Mouse (Mus musculus) MEL-GATA-1-ER (cell line): ENCODE measurements at regions not wholly inside any gene's neighbourhood (a gene's known extent, or its start where the extent isn't known, plus 50 kb on each side); places are given as distances from the start of the nearest gene placed in this dataset.
A peak's percentile ranks its signal among the peaks of the same experiment; 100 is the strongest.

Experiments
- DNase-seq: peaks from one replicate; pipeline ENCODE4 v3.0.0-alpha.2; 2012; ENCODE audit warnings: low read depth; ENCODE audit errors: extremely low read depth

- no peak for DNase-seq
Observed at GRCm38 (mm10) chr2:74106472-74106871, 195.3 kb upstream of the Atp5g3 start.

GRCm38 (mm10) chr2:74099671-74100372, 188.7 kb upstream of the Atp5g3 start:
- DNase-seq = no peak

- DNase-seq = no peak
Observed at GRCm38 (mm10) chr2:74096809-74097208, 185.7 kb upstream of the Atp5g3 start.

- no peak for DNase-seq
Observed at GRCm38 (mm10) chr2:74093494-74093893, 182.4 kb upstream of the Atp5g3 start.

GRCm38 (mm10) chr2:74087375-74087774, 176.2 kb upstream of the Atp5g3 start:
- no peak for DNase-seq

- no peak for DNase-seq
Observed at GRCm38 (mm10) chr2:74084971-74085370, 173.8 kb upstream of the Atp5g3 start.

- no peak for DNase-seq
Observed at GRCm38 (mm10) chr2:74076774-74077173, 165.6 kb upstream of the Atp5g3 start.

- no peak for DNase-seq
Observed at GRCm38 (mm10) chr2:74075566-74075965, 164.4 kb upstream of the Atp5g3 start.

- DNase-seq = no peak
Observed at GRCm38 (mm10) chr2:74073396-74073795, 162.3 kb upstream of the Atp5g3 start.

GRCm38 (mm10) chr2:74066652-74067051, 155.5 kb upstream of the Atp5g3 start:
- DNase-seq = peak; percentile 33

- DNase-seq = no peak
Observed at GRCm38 (mm10) chr2:74064369-74064768, 153.2 kb upstream of the Atp5g3 start.

GRCm38 (mm10) chr2:74063777-74064176, 152.7 kb upstream of the Atp5g3 start:
- no peak for DNase-seq

GRCm38 (mm10) chr2:74063302-74063701, 152.2 kb upstream of the Atp5g3 start:
- no peak for DNase-seq

GRCm38 (mm10) chr2:74042430-74042829, 131.3 kb upstream of the Atp5g3 start:
- DNase-seq = peak; percentile 15

- no peak for DNase-seq
Observed at GRCm38 (mm10) chr2:74039580-74039979, 128.5 kb upstream of the Atp5g3 start.

GRCm38 (mm10) chr2:74036043-74036442, 124.9 kb upstream of the Atp5g3 start:
- no peak for DNase-seq

GRCm38 (mm10) chr2:74032177-74033021, 121.3 kb upstream of the Atp5g3 start:
- DNase-seq = no peak

- DNase-seq = peak; percentile 66
Observed at GRCm38 (mm10) chr2:74029938-74030337, 118.8 kb upstream of the Atp5g3 start.

- no peak for DNase-seq
Observed at GRCm38 (mm10) chr2:74027404-74028104, 116.4 kb upstream of the Atp5g3 start.

GRCm38 (mm10) chr2:74015146-74015545, 104.0 kb upstream of the Atp5g3 start:
- no peak for DNase-seq

GRCm38 (mm10) chr2:74014201-74014600, 103.1 kb upstream of the Atp5g3 start:
- no peak for DNase-seq

- peak; percentile 22 for DNase-seq
Observed at GRCm38 (mm10) chr2:73998531-73998930, 87.4 kb upstream of the Atp5g3 start.
